9 mouse cellular contexts compared by ENCODE assay signal in genomic region chr1:162040490-162041274, GRCm38 (mm10).
A peak's percentile ranks its signal among the peaks of the same experiment; 100 is the strongest.
DNase-seq lines count a peak whose midpoint lies in the region; ATAC-seq and TF ChIP-seq lines count a peak whose summit lies in the region.
"Had no signal": no experiment of that assay in that cellular context is flagged by ENCODE, and none has a peak within 500 bp of the region (broad histone marks: within the 10 kb centered on the region; RNA-seq: fewer than 3 reads in every experiment).

No protein-coding gene starts in this region.

- DNase-seq in ovary, postnatal 14 days (ENCODE audit: low spot score): peak; percentile 37
- DNase-seq in ovary, postnatal 36 days (ENCODE audit: low spot score): no peak
- peak; percentile 76 to 84 for DNase-seq in heart, adult 18-20 months
- peak; percentile 57 for DNase-seq in kidney, postnatal 0 days (ENCODE audit: low spot score)
- DNase-seq in testis, postnatal 14 days (ENCODE audit: low spot score): peak; percentile 71
- DNase-seq in left cerebral cortex, postnatal 10 days (ENCODE audit: extremely low spot score in 1 of 2, low spot score in 2 of 2): no peak
- DNase-seq: cerebellum, adult 9-11 months had no signal

- peaks cover 7% of the 10 kb centered on the region for H3K4me1 ChIP-seq in kidney, postnatal 0 days (replicated peaks; ENCODE audit: insufficient read depth, low read length)
- H3K4me1 ChIP-seq in hindbrain, embryonic 16.5 days (ENCODE audit: control insufficient read depth, insufficient read depth, low read depth, low read length): peaks cover 10% of the 10 kb centered on the region

- WGBS in kidney, postnatal 0 days: 50% methylated on average over 6 of the region's 6 CpGs
- WGBS in hindbrain, embryonic 16.5 days: 93% methylated on average over 6 of the region's 6 CpGs

- H3K9me3 ChIP-seq in kidney, postnatal 0 days (replicated peaks; ENCODE audit: low read length): no peaks in the 10 kb centered on the region
- no peaks in the 10 kb centered on the region for H3K9me3 ChIP-seq in hindbrain, embryonic 16.5 days (ENCODE audit: control insufficient read depth, low read length)
- H3K9me3 ChIP-seq: liver, embryonic 15.5 days had no signal

- no peak overlapping the region for H3K4me3 ChIP-seq in kidney, postnatal 0 days (replicated peaks; ENCODE audit: low read depth, low read length)
- no peak overlapping the region for H3K4me3 ChIP-seq in hindbrain, embryonic 16.5 days (ENCODE audit: low read length)
- H3K4me3 ChIP-seq: liver, embryonic 15.5 days had no signal

- peak overlapping the region; percentile 54; the same call in 1 of the 2 replicates for H3K27ac ChIP-seq in kidney, postnatal 0 days
- no peak overlapping the region for H3K27ac ChIP-seq in hindbrain, embryonic 16.5 days (ENCODE audit: low read depth, low read length)
- H3K27ac ChIP-seq: liver, embryonic 15.5 days had no signal

- no peak for TF ChIP-seq CTCF in kidney, postnatal 0 days (IDR thresholded peaks at IDR 0.05; ENCODE audit: low read depth)

- H3K4me2 ChIP-seq in kidney, postnatal 0 days (ENCODE audit: low read length): no peak overlapping the region
- no peak overlapping the region for H3K4me2 ChIP-seq in hindbrain, embryonic 16.5 days (ENCODE audit: low read length)
- H3K4me2 ChIP-seq: liver, embryonic 15.5 days had no signal

- no peaks in the 10 kb centered on the region for H3K27me3 ChIP-seq in kidney, postnatal 0 days (ENCODE audit: insufficient read depth, low read length)
- no peaks in the 10 kb centered on the region for H3K27me3 ChIP-seq in hindbrain, embryonic 16.5 days (replicated peaks; ENCODE audit: control insufficient read depth, insufficient read depth, low read length)
- H3K27me3 ChIP-seq: liver, embryonic 15.5 days had no signal

- intact Hi-C loops in left cerebral cortex, postnatal 10 days (cut with DNase I): no loop called here

- H3K9ac ChIP-seq in kidney, postnatal 0 days (ENCODE audit: low read depth, low read length): no peak overlapping the region
- no peak overlapping the region for H3K9ac ChIP-seq in hindbrain, embryonic 16.5 days (ENCODE audit: low read depth, low read length)
- H3K9ac ChIP-seq: liver, embryonic 15.5 days had no signal

- no peaks in the 10 kb centered on the region for H3K36me3 ChIP-seq in kidney, postnatal 0 days (ENCODE audit: insufficient read depth, low read length)
- H3K36me3 ChIP-seq in hindbrain, embryonic 16.5 days (ENCODE audit: control insufficient read depth, insufficient read depth, low read length): no peaks in the 10 kb centered on the region
- H3K36me3 ChIP-seq: liver, embryonic 15.5 days had no signal

- no peak for ATAC-seq in kidney, postnatal 0 days (replicated peaks; ENCODE audit: low FRiP score, low read depth)
- ATAC-seq in hindbrain, embryonic 16.5 days: no peak

Comparison
In these comparisons a context has a peak if more than half of its experiments do, and no peak if none do; other contexts are left out.
1. DNase-seq: peak in ovary, postnatal 14 days (single experiment), heart, adult 18-20 months (2 of 2), kidney, postnatal 0 days (single experiment) and testis, postnatal 14 days (single experiment); none in ovary, postnatal 36 days (single experiment) and left cerebral cortex, postnatal 10 days (0 of 2).